Mouse (Mus musculus): ENCODE results near the gene Ect2l. TPM values are rescaled to one million over a fixed set of nuclear protein-coding genes. Genes with fewer than 3 reads are reported as not detected.

Gene Ect2l
- polyA plus RNA-seq (2015; fragmentation: Nextera tagmentation; extraction: Ambion mirVana): 0.34 and 0.98 TPM in 2 replicates

GRCm38 (mm10) chr10:18210726-18211125 is at the start of gene Ect2l:
Gene Ect2l (minus strand): TSS chr10:18210890.
- no peak within 1 kb of the TSS for H3K4me3 ChIP-seq
- no peak within 1 kb of the TSS for H3K27ac ChIP-seq
- no peaks in the 10 kb centered on the region for H3K36me3 ChIP-seq
- H3K27me3 ChIP-seq: no peaks in the 10 kb centered on the region
- H3K4me2 ChIP-seq: peak within 1 kb of the TSS; percentile 33
- no peak for ATAC-seq (ENCODE audit: insufficient number of reproducible peaks, insufficient read depth, low FRiP score, low TSS enrichment, low read depth)
- H3K9ac ChIP-seq: no peak within 1 kb of the TSS
- 12% methylated on average over 11 of the region's 11 CpGs for WGBS
- H3K9me3 ChIP-seq: no peaks in the 10 kb centered on the region
- H3K4me1 ChIP-seq: peaks cover 3% of the 10 kb centered on the region; the same call in 1 of the 2 replicates

GRCm38 (mm10) chr10:18251345-18251744 is 40.7 kb upstream of the Ect2l start:
- no peak for ATAC-seq (ENCODE audit: insufficient number of reproducible peaks, insufficient read depth, low FRiP score, low TSS enrichment, low read depth)
- Histone ChIP-seq H3K9me3 (no peaks in the 10 kb centered on the region), H3K36me3 (no peaks in the 10 kb centered on the region), H3K4me2 (no peak overlapping the region), H3K4me3 (no peak overlapping the region), H3K27ac (no peak overlapping the region), H3K4me1 (no peaks in the 10 kb centered on the region), H3K27me3 (no peaks in the 10 kb centered on the region), H3K9ac (no peak overlapping the region)
- WGBS: 75% methylated on average over 4 of the region's 4 CpGs

- Histone ChIP-seq H3K27me3 (no peaks in the 10 kb centered on the region), H3K27ac (no peak overlapping the region), H3K4me1 (no peaks in the 10 kb centered on the region), H3K4me3 (no peak overlapping the region), H3K4me2 (no peak overlapping the region), H3K9ac (no peak overlapping the region), H3K9me3 (no peaks in the 10 kb centered on the region), H3K36me3 (no peaks in the 10 kb centered on the region)
- no peak for ATAC-seq (ENCODE audit: insufficient number of reproducible peaks, insufficient read depth, low FRiP score, low TSS enrichment, low read depth)
- WGBS: 38% methylated on average over 2 of the region's 2 CpGs
Measured at GRCm38 (mm10) chr10:18243614-18244013, 32.9 kb upstream of the Ect2l start.

GRCm38 (mm10) chr10:18237191-18237590 is 26.5 kb upstream of the Ect2l start:
- Histone ChIP-seq H3K27me3 (no peaks in the 10 kb centered on the region), H3K9me3 (no peaks in the 10 kb centered on the region), H3K27ac (no peak overlapping the region), H3K4me1 (peaks cover 3% of the 10 kb centered on the region; the same call in 1 of the 2 replicates), H3K36me3 (no peaks in the 10 kb centered on the region), H3K4me3 (no peak overlapping the region), H3K4me2 (no peak overlapping the region), H3K9ac (no peak overlapping the region)
- no peak for ATAC-seq (ENCODE audit: insufficient number of reproducible peaks, insufficient read depth, low FRiP score, low TSS enrichment, low read depth)
- WGBS: 80% methylated on average over 7 of the region's 7 CpGs

- Histone ChIP-seq H3K9ac (no peak overlapping the region), H3K27ac (no peak overlapping the region), H3K9me3 (no peaks in the 10 kb centered on the region), H3K4me1 (peaks cover 3% of the 10 kb centered on the region; the same call in 1 of the 2 replicates), H3K36me3 (no peaks in the 10 kb centered on the region), H3K4me2 (no peak overlapping the region), H3K4me3 (no peak overlapping the region), H3K27me3 (no peaks in the 10 kb centered on the region)
- WGBS: 80% methylated on average over 5 of the region's 5 CpGs
- ATAC-seq (ENCODE audit: insufficient number of reproducible peaks, insufficient read depth, low FRiP score, low TSS enrichment, low read depth): no peak
Measured at GRCm38 (mm10) chr10:18236328-18236927, 25.7 kb upstream of the Ect2l start.

GRCm38 (mm10) chr10:18235402-18235747 is 24.7 kb upstream of the Ect2l start:
- peak overlapping the region; percentile 64 for H3K4me3 ChIP-seq
- H3K9ac ChIP-seq: peak overlapping the region; percentile 65
- 12% methylated on average over 14 of the region's 14 CpGs for WGBS
- no peak for ATAC-seq (ENCODE audit: insufficient number of reproducible peaks, insufficient read depth, low FRiP score, low TSS enrichment, low read depth)
- peaks cover 3% of the 10 kb centered on the region; the same call in 1 of the 2 replicates for H3K4me1 ChIP-seq
- no peaks in the 10 kb centered on the region for H3K36me3 ChIP-seq
- peak overlapping the region; percentile 80 for H3K4me2 ChIP-seq
- no peak overlapping the region for H3K27ac ChIP-seq
- H3K9me3 ChIP-seq: no peaks in the 10 kb centered on the region
- no peaks in the 10 kb centered on the region for H3K27me3 ChIP-seq

- WGBS: 1% methylated on average over 41 of the region's 41 CpGs
- ATAC-seq (ENCODE audit: insufficient number of reproducible peaks, insufficient read depth, low FRiP score, low TSS enrichment, low read depth): peak; percentile 98
Measured at GRCm38 (mm10) chr10:18234560-18235401, 24.1 kb upstream of the Ect2l start, which contains the start of gene Ccdc28a. Gene Ccdc28a (minus strand): TSS chr10:18234998.

GRCm38 (mm10) chr10:18233891-18234290 is 23.2 kb upstream of the Ect2l start:
- Histone ChIP-seq H3K4me1 (peaks cover 3% of the 10 kb centered on the region; the same call in 1 of the 2 replicates), H3K27ac (no peak overlapping the region), H3K9ac (no peak overlapping the region), H3K27me3 (no peaks in the 10 kb centered on the region), H3K4me3 (peak overlapping the region; percentile 64; the same call in 1 of the 2 replicates), H3K4me2 (no peak overlapping the region), H3K36me3 (no peaks in the 10 kb centered on the region), H3K9me3 (no peaks in the 10 kb centered on the region)
- ATAC-seq (ENCODE audit: insufficient number of reproducible peaks, insufficient read depth, low FRiP score, low TSS enrichment, low read depth): no peak
- 46% methylated on average over 3 of the region's 3 CpGs for WGBS

More at GRCm38 (mm10) chr10:18234560-18235401, 24.1 kb upstream of the Ect2l start, which contains the start of gene Ccdc28a:
- Histone ChIP-seq H3K36me3 (no peaks in the 10 kb centered on the region), H3K27ac (peak within 1 kb of the TSS; percentile 74; the same call in 1 of the 2 replicates), H3K4me2 (peak within 1 kb of the TSS; percentile 80), H3K9me3 (no peaks in the 10 kb centered on the region), H3K9ac (peak within 1 kb of the TSS; percentile 65), H3K27me3 (no peaks in the 10 kb centered on the region), H3K4me1 (peaks cover 3% of the 10 kb centered on the region; the same call in 1 of the 2 replicates), H3K4me3 (peak within 1 kb of the TSS; percentile 64)

GRCm38 (mm10) chr10:18224386-18224785 is 13.7 kb upstream of the Ect2l start:
- Histone ChIP-seq H3K9ac (no peak overlapping the region), H3K4me1 (no peaks in the 10 kb centered on the region), H3K9me3 (no peaks in the 10 kb centered on the region), H3K36me3 (no peaks in the 10 kb centered on the region), H3K4me2 (no peak overlapping the region), H3K4me3 (no peak overlapping the region), H3K27ac (no peak overlapping the region), H3K27me3 (no peaks in the 10 kb centered on the region)
- ATAC-seq (ENCODE audit: insufficient number of reproducible peaks, insufficient read depth, low FRiP score, low TSS enrichment, low read depth): 0 out of 2 replicates have a peak, but pooled peaks have one; percentile 37
- 90% methylated on average over 3 of the region's 3 CpGs for WGBS

- H3K4me3 ChIP-seq: no peak overlapping the region
- 72% methylated on average over 10 of the region's 10 CpGs for WGBS
- H3K4me2 ChIP-seq: no peak overlapping the region
- H3K27ac ChIP-seq: no peak overlapping the region
- no peak overlapping the region for H3K9ac ChIP-seq
- no peaks in the 10 kb centered on the region for H3K4me1 ChIP-seq
- no peaks in the 10 kb centered on the region for H3K36me3 ChIP-seq
- no peaks in the 10 kb centered on the region for H3K9me3 ChIP-seq
- ATAC-seq (ENCODE audit: insufficient number of reproducible peaks, insufficient read depth, low FRiP score, low TSS enrichment, low read depth): no peak
- no peaks in the 10 kb centered on the region for H3K27me3 ChIP-seq
Measured at GRCm38 (mm10) chr10:18219351-18219750, 8.7 kb upstream of the Ect2l start.

GRCm38 (mm10) chr10:18214124-18214523 is 3.4 kb upstream of the Ect2l start:
- Histone ChIP-seq H3K27me3 (no peaks in the 10 kb centered on the region), H3K27ac (no peak overlapping the region), H3K4me2 (no peak overlapping the region), H3K4me1 (peaks cover 3% of the 10 kb centered on the region; the same call in 1 of the 2 replicates), H3K4me3 (no peak overlapping the region), H3K36me3 (no peaks in the 10 kb centered on the region), H3K9me3 (no peaks in the 10 kb centered on the region), H3K9ac (no peak overlapping the region)
- no peak for ATAC-seq (ENCODE audit: insufficient number of reproducible peaks, insufficient read depth, low FRiP score, low TSS enrichment, low read depth)
- WGBS: 83% methylated on average over 5 of the region's 5 CpGs

All from embryonic facial prominence, embryonic 13.5 days (tissue).